Mouse (Mus musculus) cortical plate, adult 2 months (tissue): ENCODE results near the gene Grik4. TPM values are rescaled to one million over a fixed set of nuclear protein-coding genes. Genes with fewer than 3 reads are reported as not detected.

Experiments
- H3K27ac ChIP-seq: fragments of 200-500 bp; 2 replicates; pipeline ENCODE4 v1.5.1; 2012; ENCODE audit warnings: low read length, control low read depth, inconsistent platforms; ENCODE audit not compliant: insufficient read depth
- H3K4me1 ChIP-seq: fragments of 200-500 bp; 2 replicates; pipeline ENCODE4 v1.6.1; 2011; ENCODE audit warnings: low read length; ENCODE audit not compliant: control insufficient read depth, insufficient read depth
- H3K4me3 ChIP-seq: fragments of 200-500 bp; 2 replicates; pipeline ENCODE4 v1.5.1; 2011; ENCODE audit warnings: mild to moderate bottlenecking, low read length, control low read depth; ENCODE audit not compliant: insufficient read depth
- CTCF ChIP-seq: fragments of 200-500 bp; IDR thresholded peaks from 2 replicates; pipeline ENCODE4 v1.5.1; 2011; ENCODE audit warnings: mild to moderate bottlenecking, control low read depth, low read length; ENCODE audit not compliant: insufficient read depth; ENCODE audit errors: extremely low read depth
- POLR2A ChIP-seq: fragments of 200-500 bp; IDR thresholded peaks from 2 replicates; pipeline ENCODE4 v1.6.1; 2011; ENCODE audit warnings: mild to moderate bottlenecking, low read length, control low read depth; ENCODE audit not compliant: insufficient read depth; ENCODE audit errors: extremely low read depth
- polyA plus RNA-seq: library from polyadenylated mRNA; depleted of rRNA; stranded (reverse); fragments of >200 nt; gene quantifications from 2 replicates; pipeline ENCODE4 v1.2.3, GENCODE M21; 2012

The Grik4 gene
- polyA plus RNA-seq, 1 experiment = 10.9 TPM

- TF ChIP-seq CTCF (no peak), POLR2A (no peak)
These were observed 166.4 kb downstream of the Grik4 start for GRCm38 (mm10) chr9:42777913-42778312.

GRCm38 (mm10) chr9:42776804-42777203 lies 167.5 kb downstream of the Grik4 start:
- TF ChIP-seq CTCF (no peak), POLR2A (no peak)
- no peak overlapping the region for H3K4me3 ChIP-seq
- no peaks in the 10 kb centered on the region; the same call in 1 of the 2 replicates for H3K4me1 ChIP-seq
- no peak overlapping the region for H3K27ac ChIP-seq

More at GRCm38 (mm10) chr9:42777913-42778312, 166.4 kb downstream of the Grik4 start:
- Histone ChIP-seq H3K4me1 (no peaks in the 10 kb centered on the region; the same call in 1 of the 2 replicates), H3K27ac (no peak overlapping the region), H3K4me3 (no peak overlapping the region)

GRCm38 (mm10) chr9:42764823-42765560 lies 179.3 kb downstream of the Grik4 start:
- Histone ChIP-seq H3K4me1 (peaks cover 6% of the 10 kb centered on the region), H3K27ac (no peak overlapping the region), H3K4me3 (no peak overlapping the region)
- no peak for TF ChIP-seq CTCF
- TF ChIP-seq POLR2A = no peak

- Histone ChIP-seq H3K4me3 (no peak overlapping the region), H3K4me1 (no peaks in the 10 kb centered on the region; the same call in 1 of the 2 replicates), H3K27ac (no peak overlapping the region)
- TF ChIP-seq CTCF = no peak
- TF ChIP-seq POLR2A = no peak
These were observed 185.5 kb downstream of the Grik4 start for GRCm38 (mm10) chr9:42758682-42759205.

- H3K27ac ChIP-seq = no peak overlapping the region
- no peak for TF ChIP-seq POLR2A
- TF ChIP-seq CTCF = no peak
- no peak overlapping the region for H3K4me3 ChIP-seq
- no peaks in the 10 kb centered on the region; the same call in 1 of the 2 replicates for H3K4me1 ChIP-seq
These were observed 187.2 kb downstream of the Grik4 start for GRCm38 (mm10) chr9:42757012-42757640.

DNA sequence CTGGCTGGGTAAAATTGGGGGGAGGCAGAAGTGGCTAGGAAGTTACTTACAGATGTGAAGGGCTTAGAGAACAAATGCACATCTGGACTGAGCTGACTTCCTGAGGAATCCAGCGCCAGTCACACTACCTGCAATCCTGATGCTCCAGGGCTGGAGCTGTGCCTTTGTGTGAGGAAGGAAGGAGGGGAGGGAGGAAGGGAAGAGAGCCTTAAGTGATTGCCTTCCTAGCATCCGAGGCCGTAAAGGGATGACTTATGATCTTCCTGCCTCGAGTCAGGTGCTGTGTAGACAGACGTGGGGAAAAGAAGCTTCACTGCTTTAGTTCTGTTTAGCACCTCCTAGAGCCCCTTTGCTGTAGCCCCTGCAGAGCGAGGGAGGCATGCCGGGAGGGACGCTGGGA lies 189.6 kb downstream of the Grik4 start:
- H3K27ac ChIP-seq = no peak overlapping the region
- TF ChIP-seq CTCF (no peak), POLR2A (no peak)
- no peaks in the 10 kb centered on the region; the same call in 1 of the 2 replicates for H3K4me1 ChIP-seq
- no peak overlapping the region for H3K4me3 ChIP-seq

GRCm38 (mm10) chr9:42751160-42751559 lies 193.1 kb downstream of the Grik4 start:
- Histone ChIP-seq H3K27ac (no peak overlapping the region), H3K4me1 (no peaks in the 10 kb centered on the region; the same call in 1 of the 2 replicates), H3K4me3 (no peak overlapping the region)
- TF ChIP-seq POLR2A (no peak), CTCF (no peak)

- H3K27ac ChIP-seq = no peak overlapping the region
- H3K4me3 ChIP-seq = no peak overlapping the region
- no peaks in the 10 kb centered on the region; the same call in 1 of the 2 replicates for H3K4me1 ChIP-seq
- TF ChIP-seq CTCF = no peak
- no peak for TF ChIP-seq POLR2A
These were observed 194.1 kb downstream of the Grik4 start for GRCm38 (mm10) chr9:42750176-42750575.

- H3K4me3 ChIP-seq = no peak overlapping the region
- no peaks in the 10 kb centered on the region for H3K4me1 ChIP-seq
- no peak overlapping the region for H3K27ac ChIP-seq
- TF ChIP-seq CTCF (no peak), POLR2A (no peak)
These were observed 198.3 kb downstream of the Grik4 start for GRCm38 (mm10) chr9:42745982-42746381.

- TF ChIP-seq CTCF = no peak
- no peak for TF ChIP-seq POLR2A
- no peak overlapping the region for H3K27ac ChIP-seq
- no peaks in the 10 kb centered on the region for H3K4me1 ChIP-seq
- no peak overlapping the region for H3K4me3 ChIP-seq
These were observed 201.9 kb downstream of the Grik4 start for GRCm38 (mm10) chr9:42742385-42742784.
